Mouse (Mus musculus): ENCODE measurements at regions not wholly inside any gene's neighbourhood (a gene's known extent, or its start where the extent isn't known, plus 50 kb on each side); places are given as distances from the start of the nearest gene placed in this dataset.
"Not testable (repeated sequence)": the region's sequence is repeated elsewhere in the genome, so short reads cannot be mapped to it uniquely, and the experiment has no call there.

- WGBS = 91% methylated on average over 10 of the region's 10 CpGs
- not testable (repeated sequence) for ATAC-seq (replicated peaks; ENCODE audit: insufficient number of reproducible peaks, low FRiP score, low TSS enrichment, low read depth)
Measured at GRCm38 (mm10) chr4:94425525-94425924, 130.8 kb upstream of the Gm10306 start.

GRCm38 (mm10) chr4:94427581-94427980, 128.8 kb upstream of the Gm10306 start:
- H3K27ac ChIP-seq (replicated peaks; ENCODE audit: low read depth, low read length) = no peak overlapping the region
- ATAC-seq (replicated peaks; ENCODE audit: insufficient number of reproducible peaks, low FRiP score, low TSS enrichment, low read depth) = no peak

More at GRCm38 (mm10) chr4:94425525-94425924, 130.8 kb upstream of the Gm10306 start:
- H3K4me3 ChIP-seq (ENCODE audit: low read depth, low read length); H3K9ac ChIP-seq (replicated peaks; ENCODE audit: low read length); H3K36me3 ChIP-seq (replicated peaks; ENCODE audit: control insufficient read depth, insufficient read depth, low read depth, low read length); DNase-seq (ENCODE audit: low spot score); H3K27me3 ChIP-seq (ENCODE audit: control insufficient read depth, insufficient read depth, low read length); H3K27ac ChIP-seq (replicated peaks; ENCODE audit: low read depth, low read length); H3K4me2 ChIP-seq (ENCODE audit: low read depth, low read length); H3K9me3 ChIP-seq (replicated peaks; ENCODE audit: control insufficient read depth, low read length); H3K4me1 ChIP-seq (ENCODE audit: control insufficient read depth, insufficient read depth, low read length): not testable (repeated sequence)

GRCm38 (mm10) chr4:94432005-94432404, 124.3 kb upstream of the Gm10306 start:
- Histone ChIP-seq H3K9ac (replicated peaks; ENCODE audit: low read length) (no peak overlapping the region), H3K4me1 (ENCODE audit: control insufficient read depth, insufficient read depth, low read length) (no peaks in the 10 kb centered on the region), H3K9me3 (replicated peaks; ENCODE audit: control insufficient read depth, low read length) (no peaks in the 10 kb centered on the region), H3K27ac (replicated peaks; ENCODE audit: low read depth, low read length) (no peak overlapping the region), H3K36me3 (replicated peaks; ENCODE audit: control insufficient read depth, insufficient read depth, low read depth, low read length) (no peaks in the 10 kb centered on the region), H3K4me2 (ENCODE audit: low read depth, low read length) (no peak overlapping the region), H3K4me3 (ENCODE audit: low read depth, low read length) (no peak overlapping the region), H3K27me3 (ENCODE audit: control insufficient read depth, insufficient read depth, low read length) (no peaks in the 10 kb centered on the region)
- WGBS = 72% methylated on average over 3 of the region's 3 CpGs
- ATAC-seq (replicated peaks; ENCODE audit: insufficient number of reproducible peaks, low FRiP score, low TSS enrichment, low read depth) = no peak
- DNase-seq (ENCODE audit: low spot score) = no peak

More at GRCm38 (mm10) chr4:94427581-94427980, 128.8 kb upstream of the Gm10306 start:
- H3K9ac ChIP-seq (replicated peaks; ENCODE audit: low read length) = no peak overlapping the region
- H3K4me1 ChIP-seq (ENCODE audit: control insufficient read depth, insufficient read depth, low read length) = no peaks in the 10 kb centered on the region
- WGBS = 82% methylated on average over 5 of the region's 5 CpGs
- no peak overlapping the region for H3K4me2 ChIP-seq (ENCODE audit: low read depth, low read length)
- no peaks in the 10 kb centered on the region for H3K27me3 ChIP-seq (ENCODE audit: control insufficient read depth, insufficient read depth, low read length)
- no peak overlapping the region for H3K4me3 ChIP-seq (ENCODE audit: low read depth, low read length)
- DNase-seq (ENCODE audit: low spot score) = no peak
- no peaks in the 10 kb centered on the region for H3K9me3 ChIP-seq (replicated peaks; ENCODE audit: control insufficient read depth, low read length)
- H3K36me3 ChIP-seq (replicated peaks; ENCODE audit: control insufficient read depth, insufficient read depth, low read depth, low read length) = no peaks in the 10 kb centered on the region

- H3K9ac ChIP-seq (replicated peaks; ENCODE audit: low read length) = no peak overlapping the region
- no peaks in the 10 kb centered on the region for H3K36me3 ChIP-seq (replicated peaks; ENCODE audit: control insufficient read depth, insufficient read depth, low read depth, low read length)
- H3K4me2 ChIP-seq (ENCODE audit: low read depth, low read length) = no peak overlapping the region
- H3K27ac ChIP-seq (replicated peaks; ENCODE audit: low read depth, low read length) = no peak overlapping the region
- DNase-seq (ENCODE audit: low spot score) (no peak), ATAC-seq (replicated peaks; ENCODE audit: insufficient number of reproducible peaks, low FRiP score, low TSS enrichment, low read depth) (no peak)
- no peaks in the 10 kb centered on the region for H3K9me3 ChIP-seq (replicated peaks; ENCODE audit: control insufficient read depth, low read length)
- H3K4me1 ChIP-seq (ENCODE audit: control insufficient read depth, insufficient read depth, low read length) = no peaks in the 10 kb centered on the region
- no peaks in the 10 kb centered on the region for H3K27me3 ChIP-seq (ENCODE audit: control insufficient read depth, insufficient read depth, low read length)
- H3K4me3 ChIP-seq (ENCODE audit: low read depth, low read length) = no peak overlapping the region
- 67% methylated on average over 10 of the region's 10 CpGs for WGBS
Measured at GRCm38 (mm10) chr4:94437717-94438435, 118.5 kb upstream of the Gm10306 start.

GRCm38 (mm10) chr4:94439159-94439836, 117.0 kb upstream of the Gm10306 start:
- ATAC-seq (replicated peaks; ENCODE audit: insufficient number of reproducible peaks, low FRiP score, low TSS enrichment, low read depth) (no peak), DNase-seq (ENCODE audit: low spot score) (no peak)
- Histone ChIP-seq H3K4me1 (ENCODE audit: control insufficient read depth, insufficient read depth, low read length) (no peaks in the 10 kb centered on the region), H3K9me3 (replicated peaks; ENCODE audit: control insufficient read depth, low read length) (no peaks in the 10 kb centered on the region), H3K4me3 (ENCODE audit: low read depth, low read length) (no peak overlapping the region), H3K4me2 (ENCODE audit: low read depth, low read length) (no peak overlapping the region), H3K9ac (replicated peaks; ENCODE audit: low read length) (no peak overlapping the region), H3K27me3 (ENCODE audit: control insufficient read depth, insufficient read depth, low read length) (no peaks in the 10 kb centered on the region), H3K27ac (replicated peaks; ENCODE audit: low read depth, low read length) (no peak overlapping the region), H3K36me3 (replicated peaks; ENCODE audit: control insufficient read depth, insufficient read depth, low read depth, low read length) (no peaks in the 10 kb centered on the region)
- WGBS = 75% methylated on average over 6 of the region's 6 CpGs

GRCm38 (mm10) chr4:94446604-94447003, 109.7 kb upstream of the Gm10306 start:
- H3K9me3 ChIP-seq (replicated peaks; ENCODE audit: control insufficient read depth, low read length) = no peaks in the 10 kb centered on the region
- no peak overlapping the region for H3K4me2 ChIP-seq (ENCODE audit: low read depth, low read length)
- WGBS = 81% methylated on average over 4 of the region's 4 CpGs
- no peak overlapping the region for H3K9ac ChIP-seq (replicated peaks; ENCODE audit: low read length)
- H3K4me3 ChIP-seq (ENCODE audit: low read depth, low read length) = no peak overlapping the region
- H3K27me3 ChIP-seq (ENCODE audit: control insufficient read depth, insufficient read depth, low read length) = no peaks in the 10 kb centered on the region
- no peaks in the 10 kb centered on the region for H3K4me1 ChIP-seq (ENCODE audit: control insufficient read depth, insufficient read depth, low read length)
- no peak overlapping the region for H3K27ac ChIP-seq (replicated peaks; ENCODE audit: low read depth, low read length)
- ATAC-seq (replicated peaks; ENCODE audit: insufficient number of reproducible peaks, low FRiP score, low TSS enrichment, low read depth) (no peak), DNase-seq (ENCODE audit: low spot score) (no peak)
- no peaks in the 10 kb centered on the region for H3K36me3 ChIP-seq (replicated peaks; ENCODE audit: control insufficient read depth, insufficient read depth, low read depth, low read length)

Measured in embryonic facial prominence, embryonic 11.5 days (tissue).